Mouse (Mus musculus) neural tube, embryonic 15.5 days (tissue): ENCODE results near the gene Setx. TPM values are rescaled to one million over a fixed set of nuclear protein-coding genes. Genes with fewer than 3 reads are reported as not detected.

Experiments used
- ATAC-seq: fragments of 200-750 bp; cut with Nextera tagmentation; 2 replicates; pipeline ENCODE4 v1.8.0; 2017; ENCODE audit warnings: mild to moderate bottlenecking, moderate TSS enrichment, moderate library complexity; ENCODE audit not compliant: low FRiP score
- H3K27ac ChIP-seq: fragments of 300-500 bp; sonication (generic); replicated peaks from 2 replicates; pipeline ENCODE4 v1.5.1; 2015; ENCODE audit warnings: mild to moderate bottlenecking, inconsistent platforms
- H3K27me3 ChIP-seq: fragments of 300-500 bp; sonication (generic); replicated peaks from 2 replicates; pipeline ENCODE4 v1.6.1; 2015; ENCODE audit warnings: inconsistent platforms
- H3K36me3 ChIP-seq: fragments of 300-500 bp; sonication (generic); 2 replicates; pipeline ENCODE4 v1.6.1; 2015; ENCODE audit warnings: inconsistent platforms
- H3K4me1 ChIP-seq: fragments of 300-500 bp; sonication (generic); 2 replicates; pipeline ENCODE4 v1.6.1; 2015; ENCODE audit warnings: inconsistent platforms
- H3K4me2 ChIP-seq: fragments of 300-500 bp; sonication (generic); 2 replicates; pipeline ENCODE4 v1.6.1; 2015; ENCODE audit warnings: inconsistent platforms, mild to moderate bottlenecking, moderate library complexity
- H3K4me3 ChIP-seq: fragments of 300-500 bp; sonication (generic); replicated peaks from 2 replicates; pipeline ENCODE4 v1.5.1; 2015; ENCODE audit warnings: mild to moderate bottlenecking, inconsistent platforms
- H3K9ac ChIP-seq: fragments of 300-500 bp; sonication (generic); replicated peaks from 2 replicates; pipeline ENCODE4 v1.6.1; 2015; ENCODE audit warnings: mild to moderate bottlenecking, inconsistent platforms
- H3K9me3 ChIP-seq: fragments of 300-500 bp; sonication (generic); replicated peaks from 2 replicates; pipeline ENCODE4 v1.6.1; 2016; ENCODE audit warnings: inconsistent platforms
- WGBS: fragments of 180-500 bp; shearing (Covaris S2); methylation state at CpG from one replicate; pipeline ENCODE4 v1.1.7; 2015; ENCODE audit warnings: mixed read lengths; 5-methylcytosine and 5-hydroxymethylcytosine counted together
- polyA plus RNA-seq: library from polyadenylated mRNA; unstranded; fragments of >200 nt; fragmentation: Nextera tagmentation; extraction: Ambion mirVana; gene quantifications from 2 replicates; pipeline ENCODE4 v1.2.1, GENCODE M21; 2015

The Setx gene
- polyA plus RNA-seq, 1 experiment from 2014 or later: 10.2 TPM

GRCm38 (mm10) chr2:29196844-29197243, 72.9 kb downstream of the Setx start:
- H3K36me3 ChIP-seq: no peaks in the 10 kb centered on the region
- no peak overlapping the region for H3K9ac ChIP-seq
- ATAC-seq: no peak
- H3K27ac ChIP-seq: no peak overlapping the region
- H3K9me3 ChIP-seq: no peaks in the 10 kb centered on the region
- peaks cover 14% of the 10 kb centered on the region for H3K27me3 ChIP-seq
- no peak overlapping the region for H3K4me2 ChIP-seq
- 70% methylated on average over 12 of the region's 12 CpGs for WGBS
- H3K4me3 ChIP-seq: no peak overlapping the region
- H3K4me1 ChIP-seq: peaks cover 28% of the 10 kb centered on the region

- ATAC-seq: no peak
- H3K27ac ChIP-seq: no peak overlapping the region
- H3K9ac ChIP-seq: no peak overlapping the region
- H3K4me3 ChIP-seq: no peak overlapping the region
- peaks cover 11% of the 10 kb centered on the region for H3K27me3 ChIP-seq
- peaks cover 22% of the 10 kb centered on the region for H3K4me1 ChIP-seq
- WGBS: 82% methylated on average over 5 of the region's 5 CpGs
- no peak overlapping the region for H3K4me2 ChIP-seq
- H3K36me3 ChIP-seq: no peaks in the 10 kb centered on the region
- no peaks in the 10 kb centered on the region for H3K9me3 ChIP-seq
These were observed 74.5 kb downstream of the Setx start for GRCm38 (mm10) chr2:29198446-29198845.

- Histone ChIP-seq H3K27ac (no peak overlapping the region), H3K27me3 (peaks cover 11% of the 10 kb centered on the region), H3K36me3 (no peaks in the 10 kb centered on the region), H3K4me1 (peaks cover 10% of the 10 kb centered on the region), H3K4me3 (no peak overlapping the region), H3K9me3 (no peaks in the 10 kb centered on the region), H3K9ac (no peak overlapping the region), H3K4me2 (no peak overlapping the region)
- WGBS: 7% methylated on average over 3 of the region's 3 CpGs
- no peak for ATAC-seq
These were observed 75.9 kb downstream of the Setx start for GRCm38 (mm10) chr2:29199909-29200308.

- Histone ChIP-seq H3K4me3 (no peak overlapping the region), H3K4me2 (no peak overlapping the region), H3K9ac (no peak overlapping the region), H3K27ac (no peak overlapping the region), H3K27me3 (peaks cover 3% of the 10 kb centered on the region; the same call in 1 of the 2 replicates), H3K36me3 (no peaks in the 10 kb centered on the region), H3K9me3 (no peaks in the 10 kb centered on the region), H3K4me1 (no peaks in the 10 kb centered on the region)
- no peak for ATAC-seq
- WGBS: 57% methylated on average over 11 of the region's 11 CpGs
These were observed 77.4 kb downstream of the Setx start for GRCm38 (mm10) chr2:29201223-29201955.

- H3K27me3 ChIP-seq: no peaks in the 10 kb centered on the region; the same call in 1 of the 2 replicates
These were observed 82.2 kb downstream of the Setx start for GRCm38 (mm10) chr2:29206156-29206555.

GRCm38 (mm10) chr2:29216286-29217012, 92.5 kb downstream of the Setx start:
- Histone ChIP-seq H3K9ac (no peak overlapping the region), H3K4me3 (no peak overlapping the region), H3K4me1 (no peaks in the 10 kb centered on the region), H3K4me2 (no peak overlapping the region), H3K27me3 (no peaks in the 10 kb centered on the region), H3K27ac (no peak overlapping the region), H3K36me3 (no peaks in the 10 kb centered on the region), H3K9me3 (no peaks in the 10 kb centered on the region)
- ATAC-seq: no peak
- 49% methylated on average over 8 of the region's 8 CpGs for WGBS

More at GRCm38 (mm10) chr2:29206156-29206555, 82.2 kb downstream of the Setx start:
- WGBS: 27% methylated on average over 8 of the region's 8 CpGs
- H3K36me3 ChIP-seq: no peaks in the 10 kb centered on the region
- H3K9ac ChIP-seq: no peak overlapping the region
- H3K27ac ChIP-seq: no peak overlapping the region
- ATAC-seq: no peak
- H3K4me2 ChIP-seq: no peak overlapping the region
- H3K9me3 ChIP-seq: no peaks in the 10 kb centered on the region
- no peaks in the 10 kb centered on the region for H3K4me1 ChIP-seq
- H3K4me3 ChIP-seq: no peak overlapping the region

GRCm38 (mm10) chr2:29217042-29217441, 93.1 kb downstream of the Setx start:
- no peak for ATAC-seq
- H3K9me3 ChIP-seq: no peaks in the 10 kb centered on the region
- H3K4me1 ChIP-seq: no peaks in the 10 kb centered on the region
- WGBS: 87% methylated on average over 5 of the region's 5 CpGs
- H3K4me3 ChIP-seq: no peak overlapping the region
- H3K36me3 ChIP-seq: no peaks in the 10 kb centered on the region
- no peaks in the 10 kb centered on the region for H3K27me3 ChIP-seq
- no peak overlapping the region for H3K9ac ChIP-seq
- no peak overlapping the region for H3K4me2 ChIP-seq
- no peak overlapping the region for H3K27ac ChIP-seq

GRCm38 (mm10) chr2:29217897-29218296, 93.9 kb downstream of the Setx start:
- Histone ChIP-seq H3K4me1 (no peaks in the 10 kb centered on the region), H3K4me3 (no peak overlapping the region), H3K27ac (no peak overlapping the region), H3K9ac (no peak overlapping the region), H3K4me2 (no peak overlapping the region), H3K27me3 (no peaks in the 10 kb centered on the region), H3K9me3 (no peaks in the 10 kb centered on the region), H3K36me3 (no peaks in the 10 kb centered on the region)
- no peak; the same call in 1 of the 2 replicates for ATAC-seq
- WGBS: 53% methylated on average over 10 of the region's 10 CpGs

- H3K9ac ChIP-seq: no peak overlapping the region
- H3K9me3 ChIP-seq: no peaks in the 10 kb centered on the region
- no peaks in the 10 kb centered on the region for H3K4me1 ChIP-seq
- no peak overlapping the region for H3K27ac ChIP-seq
- no peaks in the 10 kb centered on the region for H3K36me3 ChIP-seq
- H3K4me3 ChIP-seq: no peak overlapping the region
- 89% methylated on average over 5 of the region's 5 CpGs for WGBS
- no peak overlapping the region for H3K4me2 ChIP-seq
- H3K27me3 ChIP-seq: no peaks in the 10 kb centered on the region
- ATAC-seq: no peak
These were observed 94.8 kb downstream of the Setx start for GRCm38 (mm10) chr2:29218831-29219230.

- Histone ChIP-seq H3K4me2 (no peak overlapping the region), H3K27ac (no peak overlapping the region), H3K4me1 (no peaks in the 10 kb centered on the region), H3K27me3 (no peaks in the 10 kb centered on the region), H3K36me3 (no peaks in the 10 kb centered on the region), H3K4me3 (no peak overlapping the region), H3K9ac (no peak overlapping the region), H3K9me3 (no peaks in the 10 kb centered on the region)
- no peak for ATAC-seq
- WGBS: 5% methylated on average over 4 of the region's 4 CpGs
These were observed 98.3 kb downstream of the Setx start for GRCm38 (mm10) chr2:29222302-29222701.

GRCm38 (mm10) chr2:29223591-29224262, 99.7 kb downstream of the Setx start:
- no peaks in the 10 kb centered on the region for H3K9me3 ChIP-seq

More at GRCm38 (mm10) chr2:29223591-29224262, 99.7 kb downstream of the Setx start:
- Histone ChIP-seq H3K4me2 (no peak overlapping the region), H3K36me3 (no peaks in the 10 kb centered on the region), H3K27me3 (no peaks in the 10 kb centered on the region), H3K4me3 (no peak overlapping the region), H3K4me1 (no peaks in the 10 kb centered on the region), H3K9ac (no peak overlapping the region), H3K27ac (no peak overlapping the region)
- WGBS: 55% methylated on average over 7 of the region's 7 CpGs
- no peak for ATAC-seq
